Mouse (Mus musculus) cerebellum, adult (tissue): ENCODE measurements around the gene Nxn.

Experiments used
- ATAC-seq: cut with Nextera tagmentation; 2 replicates; pipeline ENCODE4 v1.9.2; 2017; ENCODE audit warnings: mild to moderate bottlenecking, moderate library complexity, mixed read lengths; ENCODE audit not compliant: insufficient number of reproducible peaks, low FRiP score, low TSS enrichment

The Nxn gene

GRCm38 (mm10) chr11:76272440-76272839 is 126.5 kb downstream of the Nxn start:
- ATAC-seq, result no peak

GRCm38 (mm10) chr11:76268521-76269065 is 130.3 kb downstream of the Nxn start:
- ATAC-seq, result no peak

GRCm38 (mm10) chr11:76268001-76268459 is 130.9 kb downstream of the Nxn start:
- no peak for ATAC-seq

- no peak for ATAC-seq
These were observed 131.4 kb downstream of the Nxn start for GRCm38 (mm10) chr11:76267550-76267949.

GRCm38 (mm10) chr11:76262611-76263351 is 136.2 kb downstream of the Nxn start:
- ATAC-seq, result no peak

GRCm38 (mm10) chr11:76261224-76261623 is 137.7 kb downstream of the Nxn start:
- ATAC-seq, result no peak

- ATAC-seq, result no peak
These were observed 138.5 kb downstream of the Nxn start for GRCm38 (mm10) chr11:76260208-76261050.

- ATAC-seq, result no peak
These were observed 140.4 kb downstream of the Nxn start for GRCm38 (mm10) chr11:76258511-76258910.

- no peak for ATAC-seq
These were observed 141.6 kb downstream of the Nxn start for GRCm38 (mm10) chr11:76257386-76257785.

GRCm38 (mm10) chr11:76256129-76256528 is 142.8 kb downstream of the Nxn start:
- no peak for ATAC-seq

- peak; percentile 62; the same call in 1 of the 2 replicates for ATAC-seq
These were observed 143.4 kb downstream of the Nxn start for GRCm38 (mm10) chr11:76255431-76256001.

GRCm38 (mm10) chr11:76253918-76254264 is 145.0 kb downstream of the Nxn start:
- no peak for ATAC-seq

GRCm38 (mm10) chr11:76253145-76253917 is 145.6 kb downstream of the Nxn start:
- 0 out of 2 replicates have a peak, but pooled peaks have one; percentile 47 for ATAC-seq

- ATAC-seq, result no peak
These were observed 146.9 kb downstream of the Nxn start for GRCm38 (mm10) chr11:76252036-76252435.

GRCm38 (mm10) chr11:76247239-76247638 is 151.7 kb downstream of the Nxn start:
- no peak for ATAC-seq

- ATAC-seq, result no peak
These were observed 152.5 kb downstream of the Nxn start for GRCm38 (mm10) chr11:76246439-76246838.

- peak; percentile 45; the same call in 1 of the 2 replicates for ATAC-seq
These were observed 155.0 kb downstream of the Nxn start for GRCm38 (mm10) chr11:76243811-76244546.

GRCm38 (mm10) chr11:76242901-76243810 is 155.8 kb downstream of the Nxn start, which contains the start of the genes Mrm3 and Glod4:
Gene Mrm3, plus strand, starts transcription at chr11:76243715.
Gene Glod4, minus strand, starts transcription at chr11:76243725.
- peak; percentile 85; the same call in 1 of the 2 replicates for ATAC-seq
